Mouse (Mus musculus): ENCODE measurements around the gene Gm17190. TPM values are rescaled to one million over a fixed set of nuclear protein-coding genes. Genes with fewer than 3 reads are reported as not detected.

Gene Gm17190
- polyA plus RNA-seq, 1 experiment from 2014 or later, result not detected

Other genes with a start within 250 kb of the Gm17190 start
- 10.1 and 12.7 TPM in 2 replicates for gene Iqgap2, start 190.1 kb upstream of the Gm17190 start, polyA plus RNA-seq (2015; fragmentation: Nextera tagmentation; extraction: Ambion mirVana)
- gene Gm20075, start 678 bp upstream of the Gm17190 start, polyA plus RNA-seq (2015; fragmentation: Nextera tagmentation; extraction: Ambion mirVana), result 28.4 and 29.3 TPM in 2 replicates
- gene Sv2c, start 50.5 kb downstream of the Gm17190 start, polyA plus RNA-seq (2015; fragmentation: Nextera tagmentation; extraction: Ambion mirVana), result 0.39 and 1.1 TPM in 2 replicates